Mouse (Mus musculus) liver, adult 2 months (tissue): ENCODE data around the gene Sox12.

Source experiments
- CTCF ChIP-seq: fragments of 200-500 bp; IDR thresholded peaks from 2 replicates; pipeline ENCODE4 v1.5.1; 2011; ENCODE audit warnings: low read depth, low read length, control low read depth
- POLR2A ChIP-seq: fragments of 200-500 bp; IDR thresholded peaks from 2 replicates; pipeline ENCODE4 v1.6.1; 2011; ENCODE audit warnings: low read length, control low read depth; ENCODE audit not compliant: insufficient read depth; ENCODE audit errors: extremely low read depth

DNA sequence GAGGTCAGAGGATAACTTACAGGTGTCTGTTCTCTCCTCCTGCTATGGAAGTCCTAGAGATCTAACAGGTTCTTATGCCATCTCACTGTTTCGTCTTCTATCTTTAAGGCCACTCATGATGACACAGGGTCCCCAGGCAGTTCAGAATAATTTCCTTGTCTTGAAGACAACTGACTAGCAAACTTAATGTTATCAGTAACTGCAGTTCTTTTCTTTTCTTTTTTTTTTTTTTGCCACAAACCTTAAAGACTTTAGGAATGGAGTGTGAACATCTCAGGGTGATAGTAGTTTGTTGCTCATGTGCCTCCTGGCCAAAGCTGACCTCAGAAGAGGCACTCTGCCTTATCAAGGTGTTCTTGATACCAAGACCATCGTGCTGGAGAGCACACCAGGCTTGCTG lies 48.8 kb upstream of the Sox12 start:
- TF ChIP-seq POLR2A, result no peak
- no peak for TF ChIP-seq CTCF
